Comparison of ENCODE assay signal across 8 mouse cellular contexts in genomic region chr2:28068537-28068878, GRCm38 (mm10). TPM values are rescaled to one million over a fixed set of nuclear protein-coding genes. Genes with fewer than 3 reads are reported as not detected.
DNase-seq lines count a peak whose midpoint lies in the region; ATAC-seq and TF ChIP-seq lines count a peak whose summit lies in the region.

No protein-coding gene starts in this region.

- no peaks in the 10 kb centered on the region for H3K27me3 ChIP-seq in lung, postnatal 0 days (replicated peaks; ENCODE audit: insufficient read depth, low read length)
- H3K27me3 ChIP-seq in forebrain, embryonic 16.5 days (replicated peaks; ENCODE audit: control insufficient read depth, insufficient read depth, low read length): no peaks in the 10 kb centered on the region
- no peaks in the 10 kb centered on the region for H3K27me3 ChIP-seq in neural tube, embryonic 14.5 days (ENCODE audit: control insufficient read depth, insufficient read depth, low read length)

- TF ChIP-seq EP300 in lung, postnatal 0 days (IDR thresholded peaks at IDR 0.05): no peak

- H3K9me3 ChIP-seq in lung, postnatal 0 days (ENCODE audit: low read length): no peaks in the 10 kb centered on the region
- H3K9me3 ChIP-seq in forebrain, embryonic 16.5 days (ENCODE audit: control insufficient read depth, low read length): no peaks in the 10 kb centered on the region
- no peaks in the 10 kb centered on the region for H3K9me3 ChIP-seq in neural tube, embryonic 14.5 days (ENCODE audit: control insufficient read depth, low read length)

- no peak for TF ChIP-seq CTCF in lung, postnatal 0 days (IDR thresholded peaks at IDR 0.05)

- H3K4me1 ChIP-seq in lung, postnatal 0 days (ENCODE audit: insufficient read depth, low read depth, low read length): no peaks in the 10 kb centered on the region
- peaks cover 22% of the 10 kb centered on the region for H3K4me1 ChIP-seq in forebrain, embryonic 16.5 days (replicated peaks; ENCODE audit: control insufficient read depth, insufficient read depth, low read length)
- H3K4me1 ChIP-seq in neural tube, embryonic 14.5 days (ENCODE audit: control insufficient read depth, insufficient read depth, low read length): no peaks in the 10 kb centered on the region

- ATAC-seq in lung, postnatal 0 days: peak; percentile 35
- ATAC-seq in forebrain, embryonic 16.5 days: peak; percentile 95
- ATAC-seq in neural tube, embryonic 14.5 days (ENCODE audit: low read depth): peak; percentile 58; the same call in 1 of the 2 replicates

- H3K9ac ChIP-seq in lung, postnatal 0 days (replicated peaks; ENCODE audit: low read depth): no peak overlapping the region
- H3K9ac ChIP-seq in forebrain, embryonic 16.5 days (replicated peaks; ENCODE audit: low read depth, low read length): no peak overlapping the region
- no peak overlapping the region for H3K9ac ChIP-seq in neural tube, embryonic 14.5 days (replicated peaks; ENCODE audit: low read depth, low read length)

- WGBS in lung, postnatal 0 days: 62% methylated on average over 9 of the region's 9 CpGs
- 10% methylated on average over 9 of the region's 9 CpGs for WGBS in forebrain, embryonic 16.5 days
- WGBS in neural tube, embryonic 14.5 days: 37% methylated on average over 9 of the region's 9 CpGs

- H3K27ac ChIP-seq in lung, postnatal 0 days (ENCODE audit: low read length): no peak overlapping the region
- H3K27ac ChIP-seq in forebrain, embryonic 16.5 days (ENCODE audit: low read length): peak overlapping the region; percentile 49
- H3K27ac ChIP-seq in neural tube, embryonic 14.5 days (ENCODE audit: low read depth, low read length): no peak overlapping the region

- H3K4me2 ChIP-seq in lung, postnatal 0 days (replicated peaks; ENCODE audit: low read depth, low read length): no peak overlapping the region
- no peak overlapping the region for H3K4me2 ChIP-seq in forebrain, embryonic 16.5 days (ENCODE audit: low read length)
- no peak overlapping the region for H3K4me2 ChIP-seq in neural tube, embryonic 14.5 days (ENCODE audit: low read depth, low read length)

- H3K4me3 ChIP-seq in lung, postnatal 0 days (ENCODE audit: low read depth, low read length): no peak overlapping the region
- H3K4me3 ChIP-seq in forebrain, embryonic 16.5 days (replicated peaks; ENCODE audit: low read length): no peak overlapping the region
- H3K4me3 ChIP-seq in neural tube, embryonic 14.5 days (ENCODE audit: low read depth, low read length): no peak overlapping the region

- intact Hi-C loops in heart, postnatal 10 days (cut with DNase I): no loop called here

- DNase-seq in lung, postnatal 0 days (ENCODE audit: low spot score): no peak
- DNase-seq in lung, postnatal 10 days: no peak
- peak; percentile 85 for DNase-seq in left cerebral cortex, adult 11 months (ENCODE audit: low spot score)
- DNase-seq in urinary bladder, adult 2 months (ENCODE audit: low spot score): no peak
- DNase-seq in heart, postnatal 10 days: no peak
- DNase-seq in T-cell, adult 2 months (ENCODE audit: low spot score): no peak

- no peaks in the 10 kb centered on the region for H3K36me3 ChIP-seq in lung, postnatal 0 days (ENCODE audit: insufficient read depth, low read length)
- no peaks in the 10 kb centered on the region for H3K36me3 ChIP-seq in forebrain, embryonic 16.5 days (ENCODE audit: control insufficient read depth, insufficient read depth)
- H3K36me3 ChIP-seq in neural tube, embryonic 14.5 days (ENCODE audit: control insufficient read depth, insufficient read depth, low read length): no peaks in the 10 kb centered on the region

RNA-seq across cellular contexts. Expression of gene Fcnb, which starts 16.2 kb away (rescaled TPM):
- 0.50 and 1.1 TPM in 2 replicates for polyA plus RNA-seq in lung, postnatal 0 days (2015; fragmentation: Nextera tagmentation; extraction: Ambion mirVana)
- polyA plus RNA-seq in forebrain, embryonic 16.5 days (2015; fragmentation: Nextera tagmentation; extraction: Ambion mirVana): not detected in 2 replicates
- 0.23 TPM in 1 of 2 replicates, not detected in the other for polyA plus RNA-seq in neural tube, embryonic 14.5 days (2014; fragmentation: Nextera tagmentation; extraction: Ambion mirVana)
- polyA plus RNA-seq in urinary bladder, adult 2 months (2012; rRNA removed): not detected in 2 replicates
- not detected for total RNA-seq in heart, postnatal 10 days (2021)

Comparison
In these comparisons a context has a peak if more than half of its experiments do, and no peak if none do; other contexts are left out.
1. ATAC-seq: peak in every context shown above with its lines; median percentile 95 in forebrain, embryonic 16.5 days; 58 in neural tube, embryonic 14.5 days; 35 in lung, postnatal 0 days.